Mouse (Mus musculus): Measurements from ENCODE around the gene Srrm1. TPM values are rescaled to one million over a fixed set of nuclear protein-coding genes. Genes with fewer than 3 reads are reported as not detected.
"Not testable (repeated sequence)": the region's sequence is repeated elsewhere in the genome, so short reads cannot be mapped to it uniquely, and the experiment has no call there.

The Srrm1 gene
- polyA plus RNA-seq, 1 experiment = 19.5 TPM

GRCm38 (mm10) chr4:135283417-135283816 is 69.7 kb downstream of the Srrm1 start:
- DNase-seq (ENCODE audit: low read depth, low spot score) = no peak
- 69% methylated on average over 4 of the region's 4 CpGs for WGBS

DNA sequence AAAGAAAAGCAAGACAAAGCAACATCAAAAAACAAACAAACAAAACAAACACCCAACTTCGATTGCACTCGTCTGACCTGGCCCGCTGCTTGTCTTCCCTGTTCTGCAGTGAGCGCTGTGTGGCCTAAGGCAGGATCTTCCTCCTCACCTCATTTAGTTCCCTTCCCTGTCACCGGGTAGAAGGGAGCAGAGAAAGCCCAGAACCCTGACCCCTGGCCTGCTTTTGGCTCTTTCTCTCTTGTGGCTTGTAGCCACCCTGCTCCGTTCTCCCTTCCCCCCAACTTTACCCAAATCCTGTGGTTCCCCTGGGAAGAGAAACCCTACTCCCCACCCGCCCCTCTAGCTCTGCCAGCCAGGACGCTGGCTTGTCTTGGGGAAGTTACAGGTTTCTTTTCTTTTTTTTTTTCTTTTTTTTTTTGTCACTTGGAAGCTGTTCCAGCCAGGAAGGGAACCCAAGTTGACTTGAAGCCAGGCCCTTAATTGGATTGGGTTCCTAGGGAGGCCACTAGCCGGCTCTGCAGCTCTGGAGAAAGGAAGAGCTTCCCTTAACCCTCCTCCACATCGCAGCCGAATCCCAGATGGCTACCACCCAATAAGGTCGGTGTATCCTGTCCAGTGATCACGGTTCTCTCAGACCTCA is 70.3 kb downstream of the Srrm1 start:
- no peak for DNase-seq (ENCODE audit: low read depth, low spot score)
- 62% methylated on average over 13 of the region's 13 CpGs for WGBS

DNA sequence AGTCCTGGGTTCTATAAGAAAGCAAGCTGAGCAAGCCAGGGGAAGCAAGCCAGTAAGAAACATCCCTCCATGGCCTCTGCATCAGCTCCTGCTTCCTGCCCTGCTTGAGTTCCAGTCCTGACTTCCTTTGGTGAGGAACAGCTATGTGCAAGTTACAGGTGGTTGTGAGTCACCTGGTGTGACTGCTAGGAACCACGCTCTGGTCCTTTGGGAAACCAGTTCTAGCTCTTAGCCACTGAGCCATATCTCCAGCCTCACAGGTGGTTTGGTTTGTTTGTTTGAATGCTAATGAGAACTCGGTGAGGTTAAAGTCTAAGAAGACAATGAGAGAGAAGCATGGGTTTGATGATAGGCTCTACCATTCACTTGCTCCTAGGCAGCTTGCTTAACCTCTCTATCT is 73.1 kb downstream of the Srrm1 start:
- 47% methylated on average over 2 of the region's 2 CpGs for WGBS
- not testable (repeated sequence) for DNase-seq (ENCODE audit: low read depth, low spot score)

DNA sequence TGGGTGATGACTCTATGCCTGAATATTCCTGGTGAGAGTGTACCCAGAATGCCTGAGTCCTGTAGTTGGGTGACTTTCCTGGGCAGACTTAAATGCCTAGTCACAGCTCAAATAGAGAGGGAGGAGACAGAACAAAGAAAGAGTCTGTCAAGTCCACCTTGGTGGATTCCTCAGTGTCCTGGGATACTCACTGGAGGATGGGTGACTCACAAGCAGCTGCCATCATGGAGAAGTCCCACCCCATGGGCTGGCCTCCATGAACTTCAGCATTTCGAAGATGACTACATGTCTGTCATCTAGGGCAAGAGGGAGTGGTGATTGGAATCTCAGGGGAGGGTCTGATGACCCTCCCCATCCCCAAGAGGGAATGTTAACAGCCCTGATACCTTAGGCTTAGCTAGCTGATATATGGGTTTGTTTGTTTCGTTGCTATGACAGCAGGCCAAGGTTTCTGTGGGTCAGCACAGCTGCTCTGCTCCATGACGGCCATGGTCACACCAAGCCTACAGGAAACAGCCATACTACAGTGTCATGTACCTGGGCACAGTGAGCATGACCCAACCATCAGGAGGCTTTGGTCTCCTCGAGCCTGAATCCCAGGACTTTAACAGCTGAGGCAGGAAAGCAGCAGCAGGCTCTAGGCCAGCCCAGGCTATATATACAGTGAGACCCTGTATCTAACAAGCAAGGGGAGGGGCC is 76.3 kb downstream of the Srrm1 start:
- 45% methylated on average over 4 of the region's 4 CpGs for WGBS
- DNase-seq (ENCODE audit: low read depth, low spot score) = no peak

DNA sequence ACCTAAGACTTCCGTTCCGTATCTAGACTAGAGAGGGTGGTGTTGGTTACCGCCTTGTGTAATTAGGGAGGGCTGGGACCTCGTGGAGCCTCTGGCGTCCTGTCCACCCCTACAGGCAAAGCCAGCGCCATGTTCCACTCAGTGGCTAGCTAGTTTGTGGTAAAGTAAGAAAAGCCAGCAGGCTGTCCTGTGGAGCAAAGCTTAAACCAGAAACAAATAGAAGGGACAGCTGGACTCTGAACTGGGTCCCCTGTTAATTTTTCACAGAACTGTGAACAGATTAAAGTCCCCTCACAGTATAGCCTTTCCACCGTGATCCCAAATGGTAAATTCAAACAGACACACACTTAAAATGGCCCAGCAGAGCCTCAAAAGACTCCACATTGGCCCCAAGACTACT is 78.4 kb downstream of the Srrm1 start:
- DNase-seq (ENCODE audit: low read depth, low spot score) = no peak
- 39% methylated on average over 7 of the region's 7 CpGs for WGBS

DNA sequence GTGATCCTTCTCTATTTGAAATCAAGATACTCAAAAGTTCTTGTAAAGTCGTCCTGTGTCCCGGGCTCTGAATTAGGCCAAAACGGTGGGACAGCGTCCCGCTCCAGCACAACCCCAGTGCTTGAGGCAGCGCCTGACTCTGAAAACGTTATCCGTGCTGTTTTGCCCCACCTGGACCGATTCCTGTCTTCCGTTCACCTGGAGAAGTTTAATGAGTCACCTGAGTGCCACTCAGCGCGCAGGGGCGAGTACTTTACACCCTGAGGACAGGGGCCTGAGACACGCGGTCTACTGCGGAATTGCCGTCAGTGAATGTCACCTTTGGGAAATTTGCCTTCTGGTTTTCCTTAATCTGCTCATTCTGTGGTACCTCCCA is 79.8 kb downstream of the Srrm1 start:
- WGBS = 5% methylated on average over 17 of the region's 17 CpGs
- no peak for DNase-seq (ENCODE audit: low read depth, low spot score)

DNA sequence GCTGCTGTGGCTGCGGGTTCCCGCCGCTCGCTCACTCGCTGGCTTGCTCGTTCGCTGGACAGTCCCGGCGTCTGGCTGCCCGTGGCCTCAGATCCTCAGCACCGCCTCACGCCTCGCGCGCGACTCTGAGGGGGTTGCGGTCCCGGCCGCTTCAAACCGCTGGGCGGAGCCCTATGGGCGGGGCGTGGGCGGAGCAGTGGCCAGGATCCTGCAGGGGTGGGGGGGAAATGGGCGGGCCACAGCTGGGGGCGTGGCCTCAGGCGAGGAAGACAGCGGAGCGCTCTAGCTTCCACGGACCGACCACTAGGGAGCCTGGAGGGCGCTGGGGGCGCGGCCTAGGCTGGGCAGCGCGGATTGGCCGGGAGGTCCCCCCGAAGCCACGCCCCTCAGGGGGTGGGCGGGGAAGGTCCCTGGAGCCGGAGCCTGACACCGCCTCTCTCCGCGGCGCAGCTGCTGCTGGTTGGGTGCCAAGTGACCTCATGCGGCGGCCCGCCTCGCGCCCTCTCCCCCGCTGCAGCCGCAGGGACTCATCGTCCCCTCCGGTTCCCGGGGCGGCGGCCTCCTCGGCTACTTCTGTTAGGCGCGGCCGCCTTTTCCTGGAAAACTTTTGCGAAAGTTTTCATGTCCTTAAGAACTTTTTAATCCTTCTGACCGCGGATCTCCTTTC is 80.3 kb downstream of the Srrm1 start, which contains the start of gene Clic4:
Gene Clic4, minus strand, starts transcription at position 175 of the 667 bp plus-strand sequence.
- peak; percentile 85 for DNase-seq (ENCODE audit: low read depth, low spot score)
- 1% methylated on average over 62 of the region's 64 CpGs for WGBS

GRCm38 (mm10) chr4:135271881-135272616 is 81.1 kb downstream of the Srrm1 start:
- under 1% methylated on average over 67 of the region's 67 CpGs for WGBS

GRCm38 (mm10) chr4:135271419-135271828 is 81.7 kb downstream of the Srrm1 start:
- no peak for DNase-seq (ENCODE audit: low read depth, low spot score)
- 4% methylated on average over 20 of the region's 20 CpGs for WGBS

More at GRCm38 (mm10) chr4:135271881-135272616, 81.1 kb downstream of the Srrm1 start:
- no peak for DNase-seq (ENCODE audit: low read depth, low spot score)

Other genes starting within 250 kb of the Srrm1 start
- gene Runx3, start 232.7 kb downstream of the Srrm1 start, polyA plus RNA-seq (2012; rRNA removed) = 2.5 and 3.0 TPM in 2 replicates
- 25.3 and 33.8 TPM in 2 replicates for gene Clic4, start 80.5 kb downstream of the Srrm1 start, polyA plus RNA-seq (2012; rRNA removed)
- gene Ncmap, start 44.9 kb upstream of the Srrm1 start, polyA plus RNA-seq (2012; rRNA removed) = 0.73 and 0.74 TPM in 2 replicates
- gene Rcan3, start 80.5 kb upstream of the Srrm1 start, polyA plus RNA-seq (2012; rRNA removed) = 7.7 and 8.4 TPM in 2 replicates
- 0.21 TPM in 2 replicates for gene Stpg1, start 141.5 kb upstream of the Srrm1 start, polyA plus RNA-seq (2012; rRNA removed)
- gene Nipal3, start 141.7 kb upstream of the Srrm1 start, polyA plus RNA-seq (2012; rRNA removed) = 25.5 and 32.8 TPM in 2 replicates
- gene Grhl3, start 220.3 kb upstream of the Srrm1 start, polyA plus RNA-seq (2012; rRNA removed) = 0.18 and 0.24 TPM in 2 replicates

Data from large intestine, adult 2 months (tissue).